Mouse (Mus musculus) spleen, adult 10 weeks (tissue): ENCODE data around the gene Gng7. TPM values are rescaled to one million over a fixed set of nuclear protein-coding genes. Genes with fewer than 3 reads are reported as not detected.

ENCODE experiments used
- polyA plus RNA-seq: library from polyadenylated mRNA; stranded (reverse); fragments of 350-450 nt; fragmentation: Illumina TruSeq; extraction: RNeasy Lipid Tissue Mini Kit (QIAGEN cat#74804); gene quantifications from one replicate; pipeline ENCODE4 v1.2.3, GENCODE M21; 2015; ENCODE audit warnings: low replicate concordance; ENCODE audit not compliant: insufficient read depth

Gng7 gene
- polyA plus RNA-seq = 1.0 TPM

DNA sequence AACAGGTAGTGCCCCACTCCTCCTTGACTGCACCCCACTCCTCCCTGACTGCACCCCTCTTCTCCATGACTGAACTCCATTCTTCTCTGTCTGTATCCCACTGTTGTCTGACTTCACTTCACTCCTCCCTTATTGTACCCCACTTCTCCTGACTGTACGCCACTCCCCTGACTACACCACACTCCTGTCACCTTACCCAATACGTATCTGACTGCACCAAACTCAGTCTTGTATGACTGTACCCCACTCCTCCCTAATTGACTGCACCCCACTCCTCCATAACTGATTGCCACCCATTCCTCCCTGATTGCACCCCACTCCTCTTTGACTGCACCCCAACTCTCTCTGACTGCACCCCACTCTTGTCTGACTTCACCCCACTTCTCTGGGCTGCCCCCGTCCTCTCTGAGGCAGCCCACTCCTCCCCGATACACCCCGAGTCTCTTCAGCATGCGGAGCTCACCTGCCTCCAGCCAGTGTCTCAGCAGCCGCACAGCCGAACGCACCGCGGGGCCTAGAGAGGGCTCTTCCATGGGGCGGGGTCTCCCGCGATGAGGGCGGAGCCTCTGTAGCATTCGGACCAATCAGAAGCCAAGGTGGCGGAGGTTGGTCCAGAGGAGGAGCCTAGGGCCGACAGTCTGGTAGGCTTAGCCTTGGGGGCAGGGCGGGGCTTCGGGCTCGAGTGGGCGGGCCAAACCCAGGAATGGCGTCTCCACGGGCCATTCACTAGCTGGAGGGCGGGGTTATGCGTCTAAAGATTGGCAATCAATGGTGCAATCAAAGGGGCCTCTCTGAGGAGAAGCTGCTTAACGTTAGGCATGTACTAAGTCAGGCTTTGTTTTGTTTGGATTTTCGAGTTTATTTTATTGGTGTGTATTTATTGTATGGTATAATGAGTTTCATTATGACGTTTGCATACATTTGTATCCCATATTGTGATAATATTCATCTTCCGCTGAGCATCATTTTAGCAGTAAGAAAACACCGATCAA, at the start of gene Gng7:
Gene Gng7, minus strand, starts transcription at position 553 of the 992 bp plus-strand sequence.

DNA sequence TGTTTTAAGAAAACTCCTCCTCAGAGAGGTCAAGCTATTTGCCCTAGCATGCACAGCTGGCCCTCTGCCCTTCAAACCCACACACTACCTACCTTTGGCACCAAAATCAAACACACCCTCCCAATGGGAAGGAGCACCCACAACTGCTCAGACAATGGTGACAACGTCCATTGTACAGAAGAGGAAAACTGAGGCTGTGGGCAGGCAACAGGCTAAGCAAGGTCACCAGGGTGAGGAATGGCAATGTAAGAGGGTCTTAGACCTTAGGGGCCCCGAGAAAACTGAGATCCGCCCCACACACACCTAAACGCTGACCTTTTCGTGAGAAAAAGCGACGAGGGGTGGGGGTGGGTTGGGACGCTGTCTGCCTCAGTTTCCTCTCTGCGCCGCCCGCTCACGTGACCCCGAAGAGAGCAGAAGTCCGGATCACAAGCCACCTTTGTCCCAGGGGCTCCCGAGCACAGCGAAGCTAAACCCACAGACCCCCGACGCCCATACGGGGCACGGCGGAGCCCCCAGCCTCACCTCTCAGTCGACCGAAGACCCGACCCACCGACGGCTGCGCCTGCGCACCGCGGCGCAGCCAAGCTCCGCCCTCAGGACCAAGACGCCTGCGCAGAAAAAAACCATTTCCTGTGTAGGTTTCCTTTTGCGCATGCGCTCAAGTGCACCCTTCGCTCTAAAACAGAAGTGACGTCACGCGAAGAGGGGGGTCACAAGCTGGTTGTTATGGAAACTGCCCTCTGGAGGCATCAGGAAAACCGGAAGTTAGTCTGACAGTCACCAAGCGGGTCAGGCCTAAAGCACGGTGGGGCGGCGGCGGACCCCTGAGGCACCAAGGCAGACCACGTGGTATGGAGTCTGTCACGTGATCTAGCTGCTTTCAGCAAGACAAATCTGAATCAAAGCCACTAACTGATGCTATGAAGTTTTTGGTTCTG, 45.1 kb upstream of the Gng7 start, which contains the start of gene Sgta:
Gene Sgta, minus strand, starts transcription at position 579 of the 941 bp plus-strand sequence.

GRCm38 (mm10) chr10:81036988-81037580, 22.3 kb upstream of the Gng7 start, which contains the start of gene Slc39a3:
Gene Slc39a3, minus strand, starts transcription at chr10:81037426.

GRCm38 (mm10) chr10:81025639-81026275, 11.0 kb upstream of the Gng7 start, which contains the start of gene Diras1:
Gene Diras1, minus strand, starts transcription at chr10:81025662.

GRCm38 (mm10) chr10:80929299-80930226, 85.2 kb downstream of the Gng7 start, which contains the start of gene Gadd45b:
Gene Gadd45b, plus strand, starts transcription at chr10:80930073.

GRCm38 (mm10) chr10:80917779-80918434, 96.8 kb downstream of the Gng7 start, which contains the start of gene Lmnb2:
Gene Lmnb2, minus strand, starts transcription at chr10:80918245.

GRCm38 (mm10) chr10:80900318-80901247, 114.2 kb downstream of the Gng7 start, which contains the start of gene Timm13:
Gene Timm13, minus strand, starts transcription at chr10:80900969.

Other genes starting within 250 kb of the Gng7 start
- gene Sf3a2, start 216.7 kb downstream of the Gng7 start, polyA plus RNA-seq = 22.7 TPM
- gene Plekhj1, start 216.3 kb downstream of the Gng7 start, polyA plus RNA-seq = 70.0 TPM
- not detected for gene Amh, start 209.7 kb downstream of the Gng7 start, polyA plus RNA-seq
- not detected for gene Jsrp1, start 201.4 kb downstream of the Gng7 start, polyA plus RNA-seq
- gene Oaz1, start 188.3 kb downstream of the Gng7 start, polyA plus RNA-seq = 388 TPM
- gene Lingo3, start 170.9 kb downstream of the Gng7 start, polyA plus RNA-seq = not detected
- gene Lsm7, start 159.7 kb downstream of the Gng7 start, polyA plus RNA-seq = 34.9 TPM
- gene Sppl2b, start 159.7 kb downstream of the Gng7 start, polyA plus RNA-seq = 7.5 TPM
- not detected for gene Tmprss9, start 143.1 kb downstream of the Gng7 start, polyA plus RNA-seq
- 5.7 TPM for gene Timm13, start 114.0 kb downstream of the Gng7 start, polyA plus RNA-seq
- gene Lmnb2, start 96.7 kb downstream of the Gng7 start, polyA plus RNA-seq = 3.4 TPM
- gene Gadd45b, start 84.9 kb downstream of the Gng7 start, polyA plus RNA-seq = 15.7 TPM
- not detected for gene Diras1, start 10.7 kb upstream of the Gng7 start, polyA plus RNA-seq
- 3.3 TPM for gene Slc39a3, start 22.5 kb upstream of the Gng7 start, polyA plus RNA-seq
- gene Sgta, start 45.2 kb upstream of the Gng7 start, polyA plus RNA-seq = 21.1 TPM
- gene Thop1, start 55.1 kb upstream of the Gng7 start, polyA plus RNA-seq = 4.1 TPM
- not detected for gene Creb3l3, start 83.9 kb upstream of the Gng7 start, polyA plus RNA-seq
- 27.7 TPM for gene Map2k2, start 91.0 kb upstream of the Gng7 start, polyA plus RNA-seq
- gene Zbtb7a, start 120.3 kb upstream of the Gng7 start, polyA plus RNA-seq = 14.0 TPM
- gene Pias4, start 153.0 kb upstream of the Gng7 start, polyA plus RNA-seq = 10.8 TPM
- gene Eef2, start 161.7 kb upstream of the Gng7 start, polyA plus RNA-seq = 451 TPM
- 8.6 TPM for gene Dapk3, start 168.1 kb upstream of the Gng7 start, polyA plus RNA-seq
- gene 4930442H23Rik, start 168.9 kb upstream of the Gng7 start, polyA plus RNA-seq = not detected
- gene Nmrk2, start 187.1 kb upstream of the Gng7 start, polyA plus RNA-seq = not detected
- 1.2 TPM for gene Atcay, start 215.9 kb upstream of the Gng7 start, polyA plus RNA-seq
- gene Zfr2, start 218.2 kb upstream of the Gng7 start, polyA plus RNA-seq = 1.5 TPM
- gene Matk, start 238.0 kb upstream of the Gng7 start, polyA plus RNA-seq = 4.6 TPM